Mouse (Mus musculus): ENCODE data around the gene C7.

GRCm38 (mm10) chr15:5081235-5081634, 17.7 kb upstream of the C7 start:
- TF ChIP-seq CTCF (IDR thresholded peaks at IDR 0.05; ENCODE audit: low read depth) (no peak), EP300 (IDR thresholded peaks at IDR 0.05; ENCODE audit: low read depth) (no peak)
